Mouse (Mus musculus) ES-E14 (cell line): ENCODE data around the gene Mien1.

Source experiments
- CHD2 ChIP-seq: IDR thresholded peaks from 2 replicates; pipeline ENCODE4 v1.6.1; 2014; ENCODE audit warnings: mild to moderate bottlenecking, low read depth, low read length, inconsistent platforms
- HCFC1 ChIP-seq: IDR thresholded peaks from 2 replicates; pipeline ENCODE4 v1.6.1; 2012; ENCODE audit warnings: low read length, inconsistent platforms, borderline replicate concordance; ENCODE audit not compliant: insufficient read depth
- MAFK ChIP-seq: IDR thresholded peaks from 2 replicates; pipeline ENCODE4 v1.6.1; 2014; ENCODE audit warnings: mild to moderate bottlenecking, low read depth, low read length, inconsistent platforms; ENCODE audit not compliant: insufficient read depth
- ZC3H11A ChIP-seq: IDR thresholded peaks from 2 replicates; pipeline ENCODE4 v1.6.1; 2012; ENCODE audit warnings: low read depth, mild to moderate bottlenecking, inconsistent platforms, low read length, borderline replicate concordance
- ZNF384 ChIP-seq: IDR thresholded peaks from 2 replicates; pipeline ENCODE4 v1.6.1; 2012; ENCODE audit warnings: low read depth, low read length, inconsistent platforms

GRCm38 (mm10) chr11:98472696-98473095 lies 33.9 kb upstream of the Mien1 start:
- TF ChIP-seq HCFC1: no peak
- TF ChIP-seq ZC3H11A: no peak
- TF ChIP-seq MAFK: no peak
- no peak for TF ChIP-seq ZNF384
- no peak for TF ChIP-seq CHD2
